Mouse (Mus musculus) heart, postnatal 36 days (tissue): ENCODE measurements around the gene Tmem170b. TPM values are rescaled to one million over a fixed set of nuclear protein-coding genes. Genes with fewer than 3 reads are reported as not detected.

Experiments
- DNase-seq, 2 experiments: peaks; one replicate each; pipeline ENCODE4 v3.0.0; 2021 to 2022
- intact Hi-C: fragments of 180-260 bp; cut with DNase I; formaldehyde crosslinking; loops from one replicate; pipeline ENCODE4 v1.15.1; 2025
- total RNA-seq, 2 experiments: library from RNA; stranded (reverse); gene quantifications; 2 replicates each; pipeline ENCODE4 v1.2.3; 2021

The Tmem170b gene
- total RNA-seq: 10 to 100 TPM; 21.7 to 24.2 TPM

DNA sequence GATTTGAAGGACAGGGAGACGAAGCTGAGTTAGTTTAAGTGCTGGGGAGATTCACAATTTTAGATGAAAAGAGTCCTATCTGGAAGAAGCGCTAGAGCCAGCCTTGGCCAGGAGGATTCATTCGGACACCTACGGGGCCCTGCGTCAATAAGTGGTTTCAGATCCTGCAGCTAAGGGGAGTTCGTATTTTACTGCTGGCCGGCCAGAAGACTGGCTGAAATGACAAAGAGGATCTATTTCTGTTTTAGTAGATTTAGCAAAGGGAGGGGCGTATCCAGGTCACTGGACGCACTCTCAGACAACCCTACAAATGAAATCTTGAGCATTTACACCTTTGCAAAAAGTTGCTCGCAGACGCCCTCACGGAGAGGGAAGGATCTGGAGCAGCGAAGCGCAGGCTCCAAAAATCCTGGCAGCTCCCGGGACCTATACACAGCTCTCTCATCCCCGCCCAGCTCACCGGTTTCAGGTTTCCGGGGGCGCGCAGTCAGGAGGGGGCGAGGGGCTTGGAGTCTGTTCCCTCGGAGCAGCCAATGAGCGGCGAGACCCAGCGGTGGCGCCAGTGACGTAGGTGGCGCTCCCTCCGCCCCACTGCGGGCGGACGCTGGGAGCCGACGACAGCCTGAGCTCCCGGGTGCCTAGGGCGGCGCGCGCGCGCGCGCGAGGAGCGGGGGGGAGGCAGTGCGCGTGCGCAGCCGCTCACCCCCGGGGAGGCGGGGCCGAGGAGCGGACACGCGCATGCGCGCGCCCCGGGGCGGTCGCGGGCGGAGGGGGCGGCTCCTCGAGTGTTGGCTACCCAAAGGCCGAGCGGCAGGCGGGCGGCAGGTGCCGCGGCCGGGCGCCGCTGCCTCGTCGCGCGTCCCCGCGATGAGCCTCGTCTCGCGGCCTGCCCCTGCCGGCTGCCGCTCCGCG, at the start of gene Tmem170b:
TSS of gene Tmem170b (plus strand) at position 809 of the 912 bp plus-strand sequence.
- DNase-seq: peak; percentile 90 to 97
- intact Hi-C loops: loop anchor here (5.0 kb wide), 1 partner anchor 873 kb away; no protein-coding TSS in a partner anchor

DNA sequence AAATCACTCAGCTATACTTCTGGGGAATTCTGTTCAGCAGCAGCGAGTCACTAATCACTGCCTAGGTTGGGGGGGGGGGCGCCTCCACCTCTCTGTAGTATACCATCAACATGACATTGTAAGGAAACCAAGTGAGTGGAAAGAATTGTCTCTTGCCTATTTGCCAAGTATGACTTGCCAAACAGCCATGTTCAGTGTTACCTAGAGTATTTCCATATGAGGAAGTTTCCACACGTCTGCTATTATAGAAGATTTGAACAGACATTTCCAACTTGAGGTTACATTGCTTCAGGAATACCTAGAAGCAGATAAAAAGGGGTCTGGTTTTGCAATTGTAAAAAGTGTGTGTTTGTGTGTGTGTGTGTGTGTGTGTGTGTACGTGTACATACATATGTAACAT, 44.7 kb upstream of the Tmem170b start:
- no peak for DNase-seq
- intact Hi-C loops: no loop called here

GRCm38 (mm10) chr13:41568421-41568820, 37.3 kb upstream of the Tmem170b start:
- DNase-seq: no peak
- intact Hi-C loops: no loop called here

DNA sequence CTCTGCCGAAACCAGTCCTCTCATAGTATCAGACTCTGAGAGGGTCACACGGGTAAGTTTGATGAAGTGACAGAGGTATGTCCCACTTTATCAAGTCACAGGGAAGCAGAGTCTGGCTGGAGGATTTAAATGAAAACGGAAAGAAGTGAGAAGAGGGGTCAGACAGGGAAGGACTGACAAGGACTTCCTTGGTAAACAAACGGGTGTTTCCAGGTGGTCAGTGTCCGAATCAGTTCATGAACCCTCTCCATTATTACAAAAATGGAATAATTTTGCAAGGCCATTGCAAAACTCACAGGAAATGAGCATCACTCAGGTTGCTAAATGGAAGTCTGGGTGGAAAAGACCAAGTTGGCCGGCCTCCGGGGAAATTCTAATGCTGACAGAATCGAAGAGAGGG, 36.8 kb upstream of the Tmem170b start:
- intact Hi-C loops: no loop called here
- DNase-seq: no peak

GRCm38 (mm10) chr13:41569776-41570175, 35.9 kb upstream of the Tmem170b start:
- DNase-seq: no peak
- intact Hi-C loops: loop anchor here (2.0 to 10.0 kb wide), 3 partner anchors 82 to 435 kb away; partner anchors contain the start of gene Nedd9

DNA sequence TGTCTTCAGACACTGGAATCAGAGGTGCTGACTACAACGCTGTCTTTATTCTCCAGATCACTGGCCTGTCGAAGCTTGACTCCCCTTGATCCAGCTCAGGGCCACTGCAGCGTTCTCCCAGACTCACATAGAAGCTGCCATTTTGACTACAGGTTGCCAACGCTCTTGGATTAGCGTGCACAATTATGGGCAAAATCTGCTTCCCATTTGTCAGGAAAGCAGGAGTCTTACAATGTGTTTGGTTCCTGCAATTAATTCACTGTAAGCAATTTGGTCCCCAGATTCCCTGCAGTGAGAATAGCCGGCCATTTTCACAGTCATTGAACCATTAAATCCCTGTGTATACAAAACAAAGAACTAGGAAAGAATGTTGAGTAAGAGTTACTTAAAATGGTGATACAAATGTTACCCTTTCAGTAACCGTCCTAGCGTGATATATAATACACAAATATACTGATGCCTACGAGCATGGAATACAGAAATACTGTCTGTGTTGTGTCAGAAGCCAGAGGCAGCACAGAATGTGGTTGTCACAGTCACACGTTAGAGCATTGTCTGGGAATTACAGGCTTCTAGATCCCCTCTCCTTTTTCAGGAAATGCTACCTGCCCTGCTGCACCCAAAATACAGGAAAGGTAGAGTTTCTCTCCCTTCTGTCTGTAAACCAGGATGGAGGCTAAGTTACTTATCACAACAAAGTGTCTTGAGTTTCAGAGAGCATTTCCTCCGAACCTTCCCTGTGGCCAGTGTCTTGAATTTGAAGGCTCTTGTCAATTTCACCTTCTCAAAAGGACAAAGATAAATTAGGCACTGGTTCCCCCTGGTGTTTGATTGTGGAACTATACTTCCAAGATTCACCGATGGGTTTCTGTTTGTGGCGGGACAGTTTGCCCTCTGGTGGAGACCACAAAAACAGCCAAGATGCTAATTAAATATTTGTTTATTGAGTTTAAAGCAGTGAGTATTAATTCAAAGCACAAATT, 34.0 kb upstream of the Tmem170b start:
- DNase-seq: peak; percentile 74 to 84
- intact Hi-C loops: loop anchor here (1.0 to 10.0 kb wide), 6 partner anchors 63 to 437 kb away; partner anchors contain the start of gene Nedd9

DNA sequence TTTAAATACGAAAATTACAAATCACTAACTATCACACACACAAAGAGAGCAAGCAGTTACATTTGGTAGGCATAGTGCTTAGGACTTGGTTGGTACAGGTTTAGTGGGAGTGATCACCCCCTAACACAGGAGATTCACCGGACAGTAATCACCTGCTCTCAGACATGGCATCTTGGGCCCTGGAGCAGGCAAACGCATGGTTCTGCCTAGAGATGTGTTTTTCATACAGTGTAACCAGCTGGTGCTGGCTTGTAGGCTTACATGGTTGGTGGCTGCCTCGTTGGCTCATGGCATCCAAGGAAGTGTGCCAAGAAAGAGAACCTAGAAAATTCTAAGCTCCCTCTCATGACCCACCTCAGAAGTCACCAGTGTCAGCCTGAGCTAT, 33.4 kb upstream of the Tmem170b start:
- DNase-seq: no peak
- intact Hi-C loops: loop anchor here (1.0 to 10.0 kb wide), 5 partner anchors 62 to 438 kb away; partner anchors contain the start of gene Nedd9

GRCm38 (mm10) chr13:41573126-41573846, 32.4 kb upstream of the Tmem170b start:
- intact Hi-C loops: loop anchor here (2.0 to 10.0 kb wide), 3 partner anchors 62 to 438 kb away; partner anchors contain the start of gene Nedd9
- DNase-seq: no peak

DNA sequence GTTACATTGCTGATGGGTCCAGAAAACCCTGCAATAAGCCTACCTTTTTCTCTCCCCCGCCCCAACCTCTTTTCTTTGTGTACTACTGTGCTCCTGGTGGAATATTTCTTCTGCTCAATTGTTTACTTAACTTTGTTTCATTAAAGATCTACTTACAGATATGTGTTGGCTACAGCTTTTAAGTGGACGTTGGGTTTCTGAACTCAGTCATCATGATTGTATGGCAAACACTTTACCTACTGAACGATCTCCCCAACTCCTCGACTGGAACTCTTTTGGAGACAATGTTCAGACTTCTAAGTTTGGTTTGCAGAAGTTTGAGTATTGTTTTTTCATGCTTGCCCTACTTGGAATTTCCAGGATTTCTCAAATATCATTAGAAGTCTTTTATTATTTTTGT, 24.6 kb upstream of the Tmem170b start:
- no peak for DNase-seq
- intact Hi-C loops: no loop called here

GRCm38 (mm10) chr13:41583666-41584357, 21.9 kb upstream of the Tmem170b start:
- DNase-seq: peak in 1 of 2 experiments; percentile 29
- intact Hi-C loops: no loop called here

DNA sequence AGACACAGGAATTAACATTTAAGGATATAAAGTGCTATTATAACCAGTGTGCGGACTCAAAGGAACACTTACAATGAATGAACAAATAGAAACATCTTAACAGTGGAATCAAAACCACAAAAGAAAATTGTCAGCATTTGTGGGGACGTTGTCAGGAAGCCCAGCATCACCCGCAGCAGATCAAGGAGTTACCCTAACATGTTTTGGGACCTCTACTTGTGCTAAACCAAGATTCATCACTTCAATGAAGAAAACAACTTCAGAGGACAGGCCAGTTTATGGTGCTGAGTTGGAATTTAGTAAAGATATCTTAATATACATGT, 21.4 kb upstream of the Tmem170b start:
- intact Hi-C loops: no loop called here
- no peak for DNase-seq

DNA sequence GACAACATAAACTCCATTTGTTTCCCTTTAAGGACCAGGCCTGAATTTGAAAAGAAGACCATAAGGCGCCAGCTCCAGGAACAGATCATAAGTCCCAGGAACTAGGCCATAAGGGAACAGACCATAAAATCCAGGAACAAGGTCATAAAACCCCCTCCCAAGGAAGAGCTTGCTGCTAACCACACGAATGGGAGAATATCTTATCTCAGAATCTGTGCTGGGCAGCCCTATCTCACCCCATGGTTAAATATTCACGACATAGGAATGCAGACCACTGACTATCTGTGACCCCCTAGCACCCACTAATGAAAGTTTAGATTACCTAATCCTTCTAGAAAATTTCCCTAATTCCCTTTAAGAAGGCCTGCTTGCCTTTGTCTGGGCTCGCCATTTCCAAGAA, 20.8 kb upstream of the Tmem170b start:
- intact Hi-C loops: no loop called here
- no peak for DNase-seq

GRCm38 (mm10) chr13:41596678-41597077, 9.0 kb upstream of the Tmem170b start:
- intact Hi-C loops: no loop called here
- DNase-seq: no peak

- DNase-seq: no peak
- intact Hi-C loops: no loop called here
Observed at GRCm38 (mm10) chr13:41599977-41600376, 5.7 kb upstream of the Tmem170b start.

DNA sequence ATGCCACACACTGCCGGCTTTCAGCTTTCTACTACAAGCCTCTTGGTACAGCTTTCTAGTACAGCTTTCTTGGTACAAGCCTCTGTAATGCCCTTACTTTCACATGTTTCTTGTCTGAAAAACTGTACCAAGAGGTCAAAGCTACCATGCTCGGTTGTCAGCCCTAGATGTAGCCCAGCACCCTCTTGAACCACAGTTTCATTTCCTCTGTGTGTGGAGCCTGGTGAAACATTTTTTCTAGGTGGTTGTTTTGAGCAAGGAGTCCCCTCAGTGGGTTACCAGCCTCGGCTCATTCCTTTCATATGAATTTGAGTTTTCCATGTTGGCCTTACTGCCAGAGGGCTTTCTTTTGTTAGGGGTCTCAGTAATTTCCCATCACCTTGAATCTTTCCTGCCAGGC, 4.7 kb upstream of the Tmem170b start:
- intact Hi-C loops: no loop called here
- DNase-seq: no peak

- intact Hi-C loops: no loop called here
- no peak for DNase-seq
Observed at GRCm38 (mm10) chr13:41603921-41604466, 1.7 kb upstream of the Tmem170b start.

DNA sequence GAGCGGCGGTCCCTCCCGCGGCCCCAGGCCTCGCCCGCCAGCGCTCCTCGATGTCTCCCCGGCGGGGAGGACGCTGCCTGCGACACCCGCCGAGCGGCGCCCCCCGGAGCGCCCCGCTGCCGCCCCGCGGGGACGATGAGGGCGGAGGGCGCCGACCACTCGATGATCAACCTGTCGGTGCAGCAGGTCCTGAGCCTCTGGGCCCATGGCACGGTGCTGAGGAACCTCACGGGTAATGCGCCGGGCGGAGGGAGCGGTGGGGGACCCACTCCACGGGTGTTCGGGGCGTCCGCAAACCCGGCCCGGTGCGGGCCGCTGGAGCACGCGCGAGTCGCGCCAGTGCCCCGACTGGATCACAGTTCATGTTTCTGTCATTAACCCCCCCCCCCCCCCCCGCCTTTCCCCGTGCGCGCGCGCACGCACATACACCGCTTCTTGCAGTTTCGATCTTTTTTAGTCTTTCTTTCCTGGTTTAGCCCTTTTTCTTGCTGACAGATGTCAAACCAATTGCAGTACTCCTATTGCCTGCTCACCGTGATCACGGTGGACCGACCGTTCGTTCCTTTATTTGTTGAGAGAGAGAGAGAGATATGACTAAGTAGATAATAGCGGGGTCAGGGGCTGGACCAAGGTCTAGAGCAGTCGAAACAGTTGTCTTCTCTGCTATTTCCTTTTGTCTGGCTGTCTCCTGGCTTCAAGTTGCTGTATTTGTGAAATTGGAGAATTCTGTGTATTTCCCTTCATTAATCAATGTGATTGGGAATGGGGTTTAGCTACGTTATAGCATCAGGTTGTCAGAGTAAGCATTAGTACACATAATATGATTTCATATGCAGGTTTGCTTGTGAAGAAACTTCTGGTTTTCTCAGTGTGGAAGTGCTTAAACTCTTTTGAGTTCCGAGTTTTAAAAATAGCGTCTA, 634 bp downstream of the Tmem170b start:
- intact Hi-C loops: loop anchor here (5.0 kb wide), 1 partner anchor 874 kb away; no protein-coding TSS in a partner anchor
- peak; percentile 39 to 56 for DNase-seq

DNA sequence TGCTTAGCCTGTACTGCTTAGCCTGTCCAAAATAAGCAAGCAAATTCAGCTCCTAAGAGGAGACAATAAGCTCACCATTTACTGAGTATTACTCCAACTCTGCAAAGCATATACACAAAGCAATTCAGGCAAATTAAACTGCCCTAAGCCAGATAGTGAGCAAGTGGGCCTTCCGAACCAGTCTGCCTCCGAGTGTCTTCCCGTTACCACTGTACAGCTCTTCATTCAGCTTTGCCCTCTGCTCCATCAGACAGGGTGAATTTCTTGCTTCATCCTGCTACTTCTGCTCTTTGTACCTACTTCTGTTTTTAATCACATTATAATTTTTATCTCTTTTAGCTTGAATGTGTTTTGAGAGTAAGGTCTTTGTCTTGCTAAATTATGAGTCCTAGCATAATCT, 1.9 kb downstream of the Tmem170b start:
- intact Hi-C loops: loop anchor here (5.0 kb wide), 1 partner anchor 875 kb away; no protein-coding TSS in a partner anchor
- DNase-seq: no peak
